Mouse (Mus musculus): ENCODE data around the gene Psd4.

Gene Psd4

DNA sequence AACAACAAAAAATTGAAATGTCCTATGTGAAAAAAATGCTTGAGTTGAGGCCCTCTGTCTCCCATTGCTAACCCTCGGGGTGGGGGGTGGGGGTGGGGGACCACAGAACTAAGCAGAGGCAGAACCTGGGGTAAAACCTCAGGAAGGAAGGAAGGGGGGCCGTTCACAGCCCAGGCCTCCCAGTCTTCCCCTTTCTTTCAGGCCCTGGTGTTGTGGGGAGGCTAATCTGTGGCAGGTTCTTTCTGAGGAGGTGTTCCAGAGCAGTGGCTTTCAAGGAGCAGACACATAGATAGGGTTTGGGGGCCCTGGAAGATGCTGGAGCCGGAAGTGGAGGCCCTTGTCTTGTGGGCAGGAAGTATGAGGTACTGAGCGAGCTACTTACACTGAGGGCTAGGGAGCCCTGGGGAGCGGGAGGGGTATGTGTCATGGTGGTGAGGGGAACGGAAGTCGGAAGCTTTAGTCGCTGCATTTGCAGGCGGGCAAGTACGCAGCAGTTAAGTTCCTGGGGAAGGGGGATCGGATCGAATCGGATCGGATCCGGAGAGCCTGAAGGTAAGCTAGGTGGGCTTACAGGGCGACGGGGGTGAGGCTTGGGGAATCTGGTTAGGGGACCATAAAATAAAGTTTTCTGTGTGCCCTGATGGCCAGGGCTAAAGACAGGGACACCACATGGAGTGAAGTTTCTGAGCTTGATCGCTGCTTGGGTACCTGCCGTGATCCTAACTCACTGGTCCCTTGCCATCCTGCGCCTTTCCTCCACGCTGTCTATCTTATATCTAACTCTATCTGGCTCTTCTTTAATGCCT lies 19.0 kb downstream of the Psd4 start:
- no peak for DNase-seq (ENCODE audit: low read depth, low spot score)

DNA sequence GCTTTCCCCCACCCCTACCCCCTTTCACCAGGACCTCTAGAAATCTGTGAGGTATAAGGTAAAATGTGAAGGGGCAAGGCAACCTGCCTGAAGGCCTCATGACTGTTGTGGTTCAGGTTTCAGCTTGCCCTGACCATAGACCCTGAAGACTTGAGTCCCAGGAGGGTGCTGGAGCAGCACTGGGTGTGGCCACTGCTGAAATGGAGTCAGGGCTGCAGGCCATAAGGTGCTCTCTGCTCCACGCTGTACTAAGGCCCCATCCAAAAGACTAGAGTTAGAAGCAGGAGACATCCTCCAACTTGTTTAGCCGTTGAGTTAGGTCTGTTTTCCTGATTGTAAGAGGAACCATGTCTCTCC lies 19.6 kb downstream of the Psd4 start:
- no peak for DNase-seq (ENCODE audit: low read depth, low spot score)

DNA sequence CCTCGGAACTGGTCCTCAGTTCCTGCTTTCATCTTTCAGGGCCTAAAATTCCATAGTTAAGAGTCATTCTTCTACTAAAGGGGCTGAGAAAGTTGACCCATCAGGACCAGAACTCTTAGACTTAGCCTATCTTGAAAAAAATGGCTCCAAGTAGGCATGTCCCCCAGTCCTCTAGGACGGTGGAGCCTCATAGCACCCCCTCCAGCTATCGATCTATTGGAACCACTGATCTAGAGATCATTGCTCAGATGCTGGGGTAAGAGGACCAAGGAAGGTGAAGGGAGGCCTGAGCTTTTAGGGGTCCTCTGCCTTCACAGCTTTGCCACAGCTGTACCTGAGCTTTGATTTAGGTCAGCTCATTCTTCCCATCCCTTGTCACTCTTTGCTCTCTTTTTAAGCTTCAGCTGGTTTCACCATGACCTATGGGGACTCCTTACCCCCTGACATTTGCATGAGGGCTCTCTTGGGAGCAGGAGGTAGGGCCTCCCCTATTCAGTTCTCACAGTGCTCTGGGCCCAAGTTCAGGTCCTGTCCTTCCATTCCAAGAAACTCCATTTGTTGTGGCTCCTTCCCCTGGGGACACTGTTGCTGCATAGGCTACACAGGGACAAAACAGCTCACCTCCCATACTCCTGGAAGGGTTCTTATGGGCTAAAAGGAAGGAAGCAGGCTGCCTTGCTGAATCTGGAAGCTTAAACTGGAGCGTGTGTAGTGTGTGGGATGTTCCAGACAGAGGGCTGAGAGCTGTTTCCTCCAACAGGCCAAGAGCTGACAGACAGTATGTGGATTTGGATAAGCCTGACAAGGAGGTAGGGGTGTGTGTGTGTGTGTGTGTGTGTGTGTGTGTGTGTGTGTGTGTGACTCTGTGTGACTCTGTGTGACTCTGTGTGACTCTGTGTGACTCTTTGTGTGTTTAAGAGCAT lies 20.2 kb downstream of the Psd4 start:
- DNase-seq (ENCODE audit: low read depth, low spot score): no peak

DNA sequence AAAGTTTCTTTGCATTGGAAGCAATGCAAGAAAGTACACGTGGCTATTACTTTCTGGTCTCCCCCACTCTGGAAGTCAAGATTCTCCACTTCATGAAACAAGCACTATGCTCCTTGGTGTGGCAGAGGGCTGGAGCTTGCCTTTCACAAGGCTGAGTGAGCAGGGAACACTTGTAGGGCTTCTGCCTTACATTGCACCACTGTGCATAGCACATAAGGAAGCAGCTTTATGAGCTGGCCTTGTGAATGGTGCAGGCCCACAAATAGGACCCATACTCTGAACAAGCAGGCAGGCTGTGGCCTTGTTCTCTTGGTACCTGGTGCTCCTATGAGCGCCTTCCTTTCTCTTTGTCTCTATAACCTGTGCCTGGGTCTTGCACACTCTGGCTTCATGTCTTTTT lies 25.9 kb downstream of the Psd4 start:
- no peak for DNase-seq (ENCODE audit: low read depth, low spot score)

DNA sequence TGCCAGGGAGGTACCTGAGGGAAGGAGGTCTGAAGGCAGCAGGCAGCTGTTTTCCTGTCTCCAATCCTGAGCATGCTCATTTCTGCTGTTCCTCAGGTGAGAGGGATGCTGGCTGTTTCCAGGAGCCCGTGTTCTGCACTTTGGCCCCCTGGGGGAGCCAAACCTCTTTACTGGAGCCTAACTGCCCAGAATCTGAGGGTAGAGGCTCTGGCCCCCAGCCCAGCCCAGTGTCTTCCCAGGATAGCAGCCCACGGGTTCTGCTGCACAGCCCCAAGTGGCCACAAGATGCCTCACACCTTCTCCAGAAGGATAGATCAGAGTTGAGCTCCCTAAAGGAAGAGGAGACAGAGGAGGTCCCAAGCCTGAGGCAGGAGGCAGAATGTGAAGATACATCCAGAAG lies 29.7 kb downstream of the Psd4 start:
- no peak for DNase-seq (ENCODE audit: low read depth, low spot score)

DNA sequence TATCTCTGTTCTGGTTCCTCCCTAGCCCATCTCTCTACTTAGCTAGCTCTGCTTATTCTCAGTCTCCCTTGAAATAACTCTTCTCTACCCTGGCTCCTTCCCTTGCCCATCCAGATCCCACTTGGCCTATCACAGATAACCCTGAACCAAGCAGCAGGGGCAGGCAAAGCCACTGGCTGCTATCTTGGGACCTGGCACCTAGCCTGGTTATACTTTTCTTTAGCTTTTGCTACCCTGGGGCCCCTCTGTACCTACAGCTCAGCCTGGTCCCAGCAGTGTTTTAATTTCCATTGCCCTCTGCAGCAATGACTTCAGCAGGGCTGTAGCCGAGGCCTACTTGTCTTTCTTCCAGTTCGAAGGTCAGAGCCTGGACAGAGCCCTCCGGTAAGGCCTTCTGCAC lies 33.3 kb downstream of the Psd4 start:
- no peak for DNase-seq (ENCODE audit: low read depth, low spot score)

DNA sequence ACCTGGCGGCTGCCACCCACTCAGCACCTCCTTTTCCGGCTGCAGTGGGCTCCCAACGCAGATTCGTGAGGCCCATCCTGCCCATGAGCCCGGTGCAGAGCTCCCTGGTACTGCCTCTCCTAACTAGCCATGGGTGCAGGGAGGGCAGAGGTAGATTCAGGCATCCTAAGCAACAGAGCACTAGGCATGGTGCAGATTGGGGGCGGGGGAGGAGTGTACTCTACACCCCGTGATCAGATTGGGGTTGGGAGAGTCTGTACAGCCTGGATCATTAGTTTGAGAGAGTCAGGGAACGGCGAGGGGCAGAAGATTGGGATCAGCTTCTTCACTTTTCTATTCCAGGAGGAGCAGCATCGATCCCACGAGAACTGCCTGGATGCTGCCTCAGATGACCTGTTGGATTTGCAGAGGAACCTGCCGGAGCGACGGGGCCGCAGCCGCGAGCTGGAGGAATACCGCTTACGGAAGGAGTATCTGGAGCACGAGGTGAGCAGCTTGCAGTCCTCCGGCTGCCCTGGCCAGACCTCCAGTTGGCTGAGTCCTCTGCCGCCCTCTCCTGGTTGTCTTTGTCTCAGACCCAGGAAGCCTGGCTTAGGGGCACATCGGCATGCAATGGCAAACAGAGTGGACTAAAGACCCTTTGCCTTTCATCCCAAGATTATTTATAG lies 38.1 kb downstream of the Psd4 start:
- peak; percentile 36 for DNase-seq (ENCODE audit: low read depth, low spot score)

DNA sequence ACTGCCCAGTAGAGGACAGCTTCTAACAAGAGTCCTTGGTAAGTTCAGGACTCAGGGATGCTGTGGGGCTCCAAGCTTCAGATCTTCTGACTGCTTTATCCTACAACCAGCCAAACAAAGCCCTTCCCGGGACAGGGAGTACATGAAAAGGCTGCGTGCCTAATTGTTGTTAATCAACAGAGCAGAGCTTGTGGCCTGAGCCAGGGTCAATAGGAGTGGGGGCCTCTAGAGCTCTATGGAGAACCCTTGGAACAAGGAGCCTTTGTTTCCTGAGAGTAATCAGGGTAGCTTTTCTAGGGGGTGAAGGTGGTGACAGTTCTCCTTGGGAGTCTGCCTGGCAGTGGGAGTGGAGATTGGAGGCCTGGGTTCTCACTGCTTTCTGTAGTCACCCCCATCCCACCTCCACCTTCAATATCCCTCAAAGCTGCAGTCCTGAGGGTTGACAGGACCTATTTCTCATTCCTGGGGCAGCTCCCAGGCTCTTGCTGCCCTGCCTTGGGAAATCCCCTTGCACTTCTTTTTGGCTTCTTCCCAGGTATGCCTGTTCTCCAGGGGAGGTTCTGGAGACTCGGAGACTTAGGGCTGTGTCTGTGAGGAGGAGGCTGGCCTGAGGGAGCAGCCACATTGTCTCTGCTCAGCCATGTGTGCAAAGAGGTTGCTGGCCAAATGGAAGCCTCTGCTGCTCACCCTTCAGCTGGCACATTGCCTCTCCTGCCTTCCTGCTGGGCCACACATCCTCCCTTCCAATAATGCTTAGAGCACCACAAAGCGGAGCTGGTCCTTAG lies 40.5 kb downstream of the Psd4 start:
- no peak for DNase-seq (ENCODE audit: low read depth, low spot score)

DNA sequence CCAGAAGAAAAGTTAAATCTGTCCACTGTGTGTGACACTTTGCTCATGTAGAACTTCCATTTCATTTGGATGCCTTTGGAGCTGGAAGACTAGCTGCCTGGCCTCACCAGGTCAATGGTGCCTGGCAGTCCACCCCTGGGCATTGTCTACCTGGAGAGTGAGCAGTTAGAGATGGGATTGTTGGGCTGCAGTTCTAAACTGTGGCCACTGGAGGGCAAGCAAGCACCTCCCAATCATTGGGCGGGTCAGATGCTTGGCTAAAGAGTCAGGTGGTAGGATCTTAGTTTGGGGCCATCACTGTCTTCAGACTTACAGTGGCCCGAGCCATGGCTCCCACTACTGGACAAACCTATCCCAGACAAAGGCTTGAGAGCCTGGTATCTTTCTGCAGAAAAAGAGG lies 41.8 kb downstream of the Psd4 start:
- DNase-seq (ENCODE audit: low read depth, low spot score): peak; percentile 40

DNA sequence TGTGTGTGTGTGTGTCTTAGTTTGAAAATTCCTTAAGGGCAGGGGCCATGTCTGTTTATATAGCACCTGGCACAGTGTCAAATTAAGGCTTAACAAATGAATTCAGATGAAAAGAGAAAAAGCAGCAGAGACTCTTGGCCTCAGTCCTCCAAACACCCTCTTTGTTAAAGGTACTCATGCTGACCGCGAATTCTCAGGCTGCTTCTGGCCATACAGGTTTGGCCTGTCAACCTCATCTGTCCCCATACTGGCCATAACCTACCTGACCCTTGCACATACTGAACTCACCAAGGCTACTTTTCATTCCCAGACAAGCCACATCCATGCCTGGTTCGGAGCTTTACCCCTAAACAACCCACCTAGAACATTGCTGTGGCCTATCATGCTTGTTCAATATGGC lies 45.8 kb downstream of the Psd4 start:
- DNase-seq (ENCODE audit: low read depth, low spot score): no peak

DNA sequence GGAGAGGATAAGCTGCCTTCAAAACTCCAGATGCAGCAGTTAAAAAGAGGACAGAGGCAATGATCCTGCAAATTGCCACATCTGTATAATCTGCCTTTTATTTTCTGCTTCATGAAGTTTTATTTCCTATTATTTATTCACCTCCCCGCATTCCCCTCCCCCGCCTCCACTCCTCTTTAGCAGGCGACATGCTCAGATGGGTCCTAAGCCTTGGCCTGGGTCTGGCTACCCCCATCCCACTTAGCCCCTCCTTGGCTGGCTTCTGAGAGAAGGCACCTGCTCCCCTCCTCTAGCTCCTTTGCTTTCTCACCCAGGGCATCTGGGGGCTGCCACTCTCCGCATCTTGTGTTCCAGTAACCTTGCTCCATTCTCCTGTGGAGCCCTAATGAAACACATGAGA lies 46.3 kb downstream of the Psd4 start:
- DNase-seq (ENCODE audit: low read depth, low spot score): no peak

DNA sequence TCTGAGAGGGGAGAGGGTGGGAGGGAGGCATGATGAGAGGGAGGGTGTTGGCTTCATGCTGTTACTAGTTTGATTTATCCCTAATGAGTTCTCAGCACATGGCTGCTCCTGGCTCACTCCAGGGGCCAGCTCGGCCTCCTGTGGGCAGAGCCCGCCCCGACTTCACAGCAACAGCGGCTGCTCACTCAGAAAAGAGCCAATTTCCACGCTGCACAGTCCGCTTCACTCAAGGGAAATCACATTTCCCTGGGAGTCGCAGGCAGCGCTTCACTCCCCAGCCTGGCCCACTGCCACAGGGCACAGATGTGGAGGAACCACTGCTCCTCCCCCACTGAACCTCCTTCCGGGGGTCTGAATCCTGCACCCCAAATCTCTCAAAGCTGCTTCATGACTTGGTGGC lies 49.3 kb downstream of the Psd4 start:
- DNase-seq (ENCODE audit: low read depth, low spot score): no peak

DNA sequence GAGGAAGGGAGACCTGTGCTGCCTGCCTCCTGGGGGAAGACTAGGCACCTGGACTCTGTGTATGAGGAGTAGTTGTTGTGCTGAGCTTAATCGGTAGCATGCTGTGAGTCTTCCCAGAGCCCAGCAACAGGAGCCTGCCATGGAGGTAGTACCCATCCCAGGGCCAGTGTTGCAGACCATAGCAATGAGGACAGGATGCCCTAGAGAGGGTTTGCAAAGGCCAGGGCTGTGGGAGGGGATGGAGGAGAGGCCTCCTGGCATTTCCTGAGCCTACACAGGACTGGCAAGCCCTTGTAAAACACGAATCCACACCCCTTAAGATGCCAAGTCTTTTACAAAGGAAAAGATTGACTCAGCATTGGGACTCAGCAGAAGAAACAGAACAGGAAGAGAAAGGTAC lies 49.7 kb downstream of the Psd4 start:
- no peak for DNase-seq (ENCODE audit: low read depth, low spot score)

DNA sequence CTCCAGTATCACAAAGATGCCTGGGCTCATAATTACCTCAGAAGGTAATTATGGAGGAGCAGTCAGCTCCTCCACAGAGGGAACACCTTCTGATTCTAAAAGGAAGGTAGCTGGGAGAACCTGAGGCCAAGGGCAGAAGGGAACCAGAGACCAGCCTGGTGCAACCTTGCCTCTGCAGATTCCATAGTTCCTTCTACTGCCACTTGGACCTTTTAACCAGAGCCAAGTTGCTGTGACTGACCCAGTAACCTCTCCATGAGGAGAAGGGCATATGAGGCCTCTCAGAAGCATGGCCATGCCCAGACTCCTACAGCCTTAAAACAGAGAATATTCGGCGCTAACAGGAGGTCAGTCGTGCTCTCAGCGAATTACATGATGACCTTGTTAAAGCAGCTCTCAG lies 50.2 kb downstream of the Psd4 start:
- no peak for DNase-seq (ENCODE audit: low read depth, low spot score)

DNA sequence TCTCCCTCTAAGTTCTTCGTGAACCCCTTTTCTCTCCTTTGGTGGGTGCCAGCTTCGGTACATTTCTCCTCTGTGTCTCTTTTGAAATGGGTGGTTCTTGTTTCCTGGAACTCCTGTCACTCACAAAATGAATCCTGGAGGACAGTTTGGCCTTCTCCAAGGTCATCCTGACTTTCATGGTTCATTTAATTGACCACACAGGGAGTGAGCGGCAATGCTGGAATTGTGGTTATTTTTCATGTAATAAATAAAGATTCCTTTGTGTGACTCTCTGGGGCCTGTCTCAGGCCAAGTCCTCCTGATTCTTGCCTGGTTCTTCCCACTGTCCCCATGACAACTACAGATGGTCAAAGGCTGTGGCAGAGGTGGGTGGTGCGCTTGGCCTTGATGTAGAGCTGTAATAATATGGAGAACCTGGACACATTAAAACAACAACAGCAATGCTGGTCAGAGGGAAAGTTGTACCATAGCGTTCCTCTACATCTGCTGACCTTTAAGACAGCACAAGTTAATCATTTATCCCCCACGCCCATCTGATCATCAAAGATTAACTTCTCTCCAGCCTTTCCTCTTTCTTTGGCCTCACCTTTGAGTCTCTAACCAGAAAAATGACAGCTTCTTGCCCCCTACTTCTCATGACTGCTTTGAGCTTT lies 54.0 kb downstream of the Psd4 start:
- no peak for DNase-seq (ENCODE audit: low read depth, low spot score)

DNA sequence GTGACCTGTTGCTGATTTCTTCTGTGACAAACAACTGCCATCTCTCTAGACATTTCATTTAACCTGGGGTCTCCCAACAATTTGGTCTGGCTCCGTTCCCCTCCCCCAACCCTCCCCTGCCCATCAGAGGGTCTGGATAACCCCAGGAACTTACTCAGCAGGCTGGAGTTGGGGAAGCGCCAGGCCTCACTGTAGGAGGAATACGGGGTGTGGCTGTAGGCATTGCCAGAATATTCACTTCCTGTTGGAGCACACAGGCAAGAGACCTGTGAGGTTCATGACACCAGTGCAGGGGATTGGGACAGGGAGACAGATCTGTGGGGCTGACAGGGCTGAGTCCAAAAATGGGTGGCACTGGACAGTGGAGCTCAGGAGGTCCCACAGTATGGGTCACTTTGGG lies 55.4 kb downstream of the Psd4 start:
- no peak for DNase-seq (ENCODE audit: low read depth, low spot score)

DNA sequence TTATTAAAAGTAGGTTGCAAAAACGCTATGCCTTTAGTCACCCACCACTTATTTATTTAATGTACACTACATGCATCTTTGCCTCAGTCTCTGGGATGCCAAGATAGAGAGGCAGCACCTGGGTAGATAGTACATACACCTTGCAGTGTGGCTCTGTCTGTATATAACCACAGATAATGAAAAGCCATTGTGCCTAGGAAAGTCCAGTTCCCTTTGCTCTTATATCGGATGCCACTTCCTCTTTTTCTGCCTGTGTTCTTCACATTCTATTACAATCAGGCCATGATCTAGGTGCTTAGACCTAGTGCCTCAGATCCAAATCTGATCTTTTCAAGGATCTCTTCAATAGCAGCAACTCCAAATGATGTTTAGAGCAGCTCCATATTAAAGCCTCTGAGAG lies 58.2 kb downstream of the Psd4 start:
- DNase-seq (ENCODE audit: low read depth, low spot score): no peak

DNA sequence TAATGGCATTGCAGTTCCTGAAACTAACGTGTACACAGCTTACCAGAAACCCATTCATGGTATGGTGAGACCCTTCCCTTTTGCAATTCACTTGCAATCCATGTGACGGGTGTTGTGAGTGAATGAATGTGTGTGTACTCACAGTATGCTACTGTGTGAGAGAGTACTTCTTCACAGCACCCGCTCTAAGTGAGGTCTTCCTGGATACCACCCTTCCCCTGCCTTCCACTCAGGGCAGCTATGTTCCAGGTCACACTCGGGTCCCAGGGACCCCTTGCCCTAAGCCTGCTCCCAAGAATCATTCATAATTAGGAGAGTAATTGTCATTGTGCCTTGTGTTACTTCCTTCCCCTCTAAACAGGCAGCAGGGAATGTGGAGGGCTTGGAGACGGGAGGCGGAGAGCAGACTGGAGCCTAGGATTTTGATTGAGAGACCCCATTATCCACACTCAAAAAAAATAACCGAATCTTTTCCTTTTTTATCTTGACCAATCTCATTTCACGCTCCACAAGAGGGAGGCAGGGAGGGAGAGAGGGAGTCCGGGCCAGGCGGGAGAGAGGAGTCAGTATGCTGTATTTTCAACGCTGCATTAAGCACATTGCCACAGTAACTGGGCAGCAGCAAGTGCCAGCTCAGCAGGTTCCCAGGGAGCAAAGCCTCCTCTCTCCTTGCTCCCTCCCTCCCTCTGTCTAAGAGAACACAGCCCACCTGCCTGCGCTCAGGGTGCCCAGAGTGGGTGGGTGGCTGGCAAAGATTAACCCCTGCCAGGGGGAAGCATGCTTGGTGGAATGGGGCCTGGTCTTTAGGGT lies 60.7 kb downstream of the Psd4 start:
- no peak for DNase-seq (ENCODE audit: low read depth, low spot score)

DNA sequence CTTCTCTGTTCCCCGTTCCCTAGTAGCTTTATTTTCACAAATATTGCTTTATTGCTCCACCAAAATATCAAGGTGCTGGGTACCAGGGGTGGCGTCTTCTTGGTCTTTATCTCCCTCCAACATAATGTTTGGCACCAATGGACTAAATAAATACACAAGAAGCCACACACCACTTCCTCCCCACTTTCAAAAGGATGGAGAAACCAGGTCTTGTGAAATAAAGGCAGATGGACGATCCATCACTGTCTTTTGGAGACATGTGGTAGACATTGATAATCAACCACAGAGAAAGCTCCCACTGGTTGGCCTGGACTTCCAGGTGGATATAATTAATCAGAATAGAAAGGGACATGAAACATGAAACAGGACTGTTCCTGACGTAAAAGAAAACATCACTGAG lies 62.4 kb downstream of the Psd4 start:
- DNase-seq (ENCODE audit: low read depth, low spot score): no peak

DNA sequence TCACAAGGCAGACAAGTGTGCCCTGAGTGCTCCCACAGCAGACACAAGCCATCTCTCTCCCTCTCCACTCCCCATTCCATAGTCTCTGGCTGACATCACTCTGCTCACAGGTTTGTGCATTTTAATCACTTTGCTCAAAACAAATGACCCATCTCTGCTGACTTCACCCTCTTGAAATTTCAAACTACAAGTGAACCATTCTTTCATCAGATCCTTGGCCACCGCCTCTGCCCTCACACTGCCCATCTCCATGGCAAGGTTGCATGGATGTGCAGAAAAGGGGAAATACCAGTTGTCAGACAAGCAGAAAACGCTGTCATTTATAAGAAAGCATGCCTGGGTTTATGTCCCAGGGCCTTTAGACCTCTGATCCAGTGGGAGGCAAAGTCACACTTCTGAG lies 67.3 kb downstream of the Psd4 start:
- no peak for DNase-seq (ENCODE audit: low read depth, low spot score)
